Mouse (Mus musculus) retina, embryonic 14.5 days (tissue): ENCODE data around the gene Pirt.

Source experiments
- DNase-seq: peaks from one replicate; pipeline ENCODE4 v3.0.0-alpha.2; 2015; ENCODE audit warnings: low spot score

The Pirt gene

GRCm38 (mm10) chr11:66946521-66946920 is 34.7 kb downstream of the Pirt start:
- no peak for DNase-seq

GRCm38 (mm10) chr11:66946922-66947321 is 35.1 kb downstream of the Pirt start:
- DNase-seq, result no peak

GRCm38 (mm10) chr11:66956303-66956702 is 44.5 kb downstream of the Pirt start, which contains the start of gene Tmem238l:
Gene Tmem238l, plus strand, starts transcription at chr11:66956638.
- no peak for DNase-seq

GRCm38 (mm10) chr11:66960797-66961196 is 49.0 kb downstream of the Pirt start:
- DNase-seq, result no peak

GRCm38 (mm10) chr11:66961447-66962176 is 49.8 kb downstream of the Pirt start:
- no peak for DNase-seq

- no peak for DNase-seq
These were observed 51.7 kb downstream of the Pirt start for GRCm38 (mm10) chr11:66963462-66963861.

- no peak for DNase-seq
These were observed 54.8 kb downstream of the Pirt start for GRCm38 (mm10) chr11:66966500-66967116.

GRCm38 (mm10) chr11:66968575-66968974 is 56.8 kb downstream of the Pirt start:
- DNase-seq, result no peak

GRCm38 (mm10) chr11:66973507-66973906 is 61.7 kb downstream of the Pirt start:
- no peak for DNase-seq

GRCm38 (mm10) chr11:66975606-66976330 is 64.0 kb downstream of the Pirt start:
- DNase-seq, result no peak
